Comparison of ENCODE assay signal across 19 mouse cellular contexts in genomic region chr10:110085903-110086302, GRCm38 (mm10).
DNase-seq lines count a peak whose midpoint lies in the region; ATAC-seq and TF ChIP-seq lines count a peak whose summit lies in the region.
"Had no signal": no experiment of that assay in that cellular context is flagged by ENCODE, and none has a peak within 500 bp of the region (broad histone marks: within the 10 kb centered on the region; RNA-seq: fewer than 3 reads in every experiment).

No protein-coding gene starts in this region.

- no peak overlapping the region for H3K27ac ChIP-seq in forebrain, postnatal 0 days (ENCODE audit: low read depth, low read length)
- H3K27ac ChIP-seq in forebrain, embryonic 10.5 days = no peak overlapping the region
- no peak overlapping the region for H3K27ac ChIP-seq in layer of hippocampus, adult 2 months
- H3K27ac ChIP-seq: embryonic facial prominence, embryonic 10.5 days; heart, adult 2 months; heart, embryonic 13.5 days; hindbrain, embryonic 13.5 days; intestine, embryonic 15.5 days; limb, embryonic 12.5 days; liver, embryonic 13.5 days; midbrain, embryonic 13.5 days; stomach, postnatal 0 days had no signal

- no peak overlapping the region for H3K9ac ChIP-seq in forebrain, postnatal 0 days
- H3K9ac ChIP-seq: heart, embryonic 13.5 days; hindbrain, embryonic 13.5 days; intestine, embryonic 15.5 days; limb, embryonic 12.5 days; liver, embryonic 13.5 days; midbrain, embryonic 13.5 days had no signal

- no peak overlapping the region for H3K4me3 ChIP-seq in forebrain, postnatal 0 days (ENCODE audit: low read depth, low read length)
- no peak overlapping the region for H3K4me3 ChIP-seq in forebrain, embryonic 10.5 days
- no peak overlapping the region for H3K4me3 ChIP-seq in layer of hippocampus, adult 2 months
- H3K4me3 ChIP-seq: embryonic facial prominence, embryonic 10.5 days; heart, adult 2 months; heart, embryonic 13.5 days; hindbrain, embryonic 13.5 days; intestine, embryonic 15.5 days; limb, embryonic 12.5 days; liver, embryonic 13.5 days; megakaryocyte, embryonic 14.5 days; midbrain, embryonic 13.5 days had no signal

- no peak for DNase-seq in forebrain, postnatal 0 days
- no peak for DNase-seq in forebrain, embryonic 10.5 days (ENCODE audit: extremely low spot score, low spot score)
- DNase-seq in left cerebral cortex, postnatal 4 days = peak; percentile 6
- no peak for DNase-seq in left cerebral cortex, adult 9 months (ENCODE audit: low spot score in 2 of 2)
- DNase-seq in layer of hippocampus, adult 8-10 months (ENCODE audit: low spot score in 2 of 2) = no peak
- DNase-seq in layer of hippocampus, adult 2 months (ENCODE audit: low spot score in 2 of 2) = no peak
- DNase-seq: gastrocnemius, postnatal 25 days; liver, embryonic 13.5 days had no signal

- 0 out of 2 replicates have a peak, but pooled peaks have one; percentile 15 for TF ChIP-seq CTCF in forebrain, postnatal 0 days (IDR thresholded peaks at IDR 0.05; ENCODE audit: low read depth)
- TF ChIP-seq CTCF in layer of hippocampus, adult 2 months (conservative IDR thresholded peaks at IDR 0.05) = no peak

- no peak overlapping the region for H3K4me2 ChIP-seq in forebrain, postnatal 0 days (ENCODE audit: low read depth)
- H3K4me2 ChIP-seq: heart, embryonic 13.5 days; hindbrain, embryonic 13.5 days; intestine, embryonic 15.5 days; limb, embryonic 12.5 days; liver, embryonic 13.5 days; midbrain, embryonic 13.5 days had no signal

- H3K4me1 ChIP-seq in forebrain, postnatal 0 days (ENCODE audit: insufficient read depth) = no peaks in the 10 kb centered on the region
- H3K4me1 ChIP-seq in forebrain, embryonic 10.5 days = peaks cover 4% of the 10 kb centered on the region; the same call in 1 of the 2 replicates
- H3K4me1 ChIP-seq: embryonic facial prominence, embryonic 10.5 days; intestine, embryonic 15.5 days; liver, embryonic 13.5 days; megakaryocyte, embryonic 14.5 days; midbrain, embryonic 13.5 days had no signal

- H3K27me3 ChIP-seq in forebrain, postnatal 0 days (ENCODE audit: insufficient read depth, low read length) = no peaks in the 10 kb centered on the region
- H3K27me3 ChIP-seq in forebrain, embryonic 10.5 days (ENCODE audit: poor library complexity, severe bottlenecking) = no peaks in the 10 kb centered on the region
- H3K27me3 ChIP-seq: heart, embryonic 13.5 days; hindbrain, embryonic 13.5 days; intestine, embryonic 15.5 days; limb, embryonic 12.5 days; liver, embryonic 13.5 days; megakaryocyte, embryonic 14.5 days; midbrain, embryonic 13.5 days had no signal

- intact Hi-C loops in left cerebral cortex, postnatal 4 days (cut with DNase I) = loop anchor here (10.0 kb wide), 1 partner anchor 161 kb away; no protein-coding TSS in a partner anchor

- no peaks in the 10 kb centered on the region for H3K36me3 ChIP-seq in forebrain, postnatal 0 days (ENCODE audit: insufficient read depth)
- H3K36me3 ChIP-seq in forebrain, embryonic 10.5 days (replicated peaks) = no peaks in the 10 kb centered on the region
- H3K36me3 ChIP-seq: embryonic facial prominence, embryonic 10.5 days; heart, embryonic 13.5 days; hindbrain, embryonic 13.5 days; intestine, embryonic 15.5 days; limb, embryonic 12.5 days; liver, embryonic 13.5 days; midbrain, embryonic 13.5 days had no signal

- no peak for ATAC-seq in forebrain, postnatal 0 days
- peak; percentile 47 for ATAC-seq in common myeloid progenitor, adult 5-6 weeks (replicated peaks; ENCODE audit: low read depth, poor library complexity, severe bottlenecking)
- ATAC-seq: forebrain, embryonic 16.5 days; intestine, embryonic 15.5 days; midbrain, embryonic 13.5 days had no signal

- H3K9me3 ChIP-seq in forebrain, postnatal 0 days (ENCODE audit: low read length) = no peaks in the 10 kb centered on the region
- H3K9me3 ChIP-seq in forebrain, embryonic 10.5 days = no peaks in the 10 kb centered on the region
- H3K9me3 ChIP-seq: embryonic facial prominence, embryonic 10.5 days; heart, embryonic 13.5 days; hindbrain, embryonic 13.5 days; intestine, embryonic 15.5 days; limb, embryonic 12.5 days; liver, embryonic 13.5 days; megakaryocyte, embryonic 14.5 days; midbrain, embryonic 13.5 days had no signal

- 74% methylated on average over 1 of the region's 1 CpGs for WGBS in forebrain, postnatal 0 days
- 78% methylated on average over 1 of the region's 1 CpGs for WGBS in forebrain, embryonic 10.5 days
